Mouse (Mus musculus) hindbrain, embryonic 12.5 days (tissue): Measurements from ENCODE around the gene Ncf1. TPM values are rescaled to one million over a fixed set of nuclear protein-coding genes. Genes with fewer than 3 reads are reported as not detected.

Source experiments
- ATAC-seq: fragments of 200-750 bp; cut with Nextera tagmentation; 2 replicates; pipeline ENCODE4 v1.8.0; 2017; ENCODE audit warnings: moderate TSS enrichment; ENCODE audit not compliant: low FRiP score
- H3K27ac ChIP-seq: fragments of 300-500 bp; sonication (generic); 2 replicates; pipeline ENCODE4 v1.5.1; 2016; ENCODE audit warnings: mild to moderate bottlenecking
- H3K27me3 ChIP-seq: fragments of 300-500 bp; sonication (generic); 2 replicates; pipeline ENCODE4 v1.6.1; 2016; ENCODE audit warnings: mild to moderate bottlenecking
- H3K36me3 ChIP-seq: fragments of 300-500 bp; sonication (generic); 2 replicates; pipeline ENCODE4 v1.6.1; 2016; ENCODE audit warnings: mild to moderate bottlenecking
- H3K4me1 ChIP-seq: fragments of 300-500 bp; sonication (generic); 2 replicates; pipeline ENCODE4 v1.6.1; 2016
- H3K4me2 ChIP-seq: fragments of 300-500 bp; sonication (generic); replicated peaks from 2 replicates; pipeline ENCODE4 v1.6.1; 2016; ENCODE audit warnings: mild to moderate bottlenecking
- H3K4me3 ChIP-seq: fragments of 300-500 bp; sonication (generic); 2 replicates; pipeline ENCODE4 v1.5.1; 2016; ENCODE audit warnings: mild to moderate bottlenecking
- H3K9ac ChIP-seq: fragments of 300-500 bp; sonication (generic); 2 replicates; pipeline ENCODE4 v1.6.1; 2016; ENCODE audit warnings: mild to moderate bottlenecking, moderate library complexity
- H3K9me3 ChIP-seq: fragments of 300-500 bp; sonication (generic); replicated peaks from 2 replicates; pipeline ENCODE4 v1.6.1; 2016; ENCODE audit warnings: mild to moderate bottlenecking
- WGBS: fragments of 180-500 bp; shearing (Covaris S2); methylation state at CpG from one replicate; pipeline ENCODE4 v1.1.7; 2016; 5-methylcytosine and 5-hydroxymethylcytosine counted together
- polyA plus RNA-seq: library from polyadenylated mRNA; unstranded; fragments of >200 nt; fragmentation: Nextera tagmentation; extraction: Ambion mirVana; gene quantifications from 2 replicates; pipeline ENCODE4 v1.2.1, GENCODE M21; 2016

Ncf1 gene
- polyA plus RNA-seq, 1 experiment from 2014 or later: 4.6 TPM

DNA sequence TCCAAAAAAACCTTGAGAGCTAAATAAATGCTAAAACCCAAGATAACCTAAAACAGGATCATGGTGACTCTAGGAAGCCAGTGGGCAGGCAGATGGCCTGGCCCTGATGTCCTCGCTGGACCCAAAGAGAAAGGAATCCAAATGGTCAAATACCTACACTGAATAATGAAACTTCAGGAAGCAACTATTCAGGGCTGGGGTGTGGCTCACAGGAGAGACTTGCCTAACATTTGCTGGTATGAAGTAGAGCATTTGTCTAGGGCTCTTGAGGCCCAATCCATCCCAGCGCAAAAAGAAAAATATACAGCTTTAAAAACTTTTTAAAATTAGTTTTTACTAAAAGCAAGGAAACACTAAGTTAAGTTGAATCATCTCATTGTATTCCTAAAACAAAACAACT, 29.5 kb upstream of the Ncf1 start:
- Histone ChIP-seq H3K27me3 (no peaks in the 10 kb centered on the region), H3K9me3 (no peaks in the 10 kb centered on the region), H3K4me2 (no peak overlapping the region), H3K4me3 (no peak overlapping the region), H3K4me1 (no peaks in the 10 kb centered on the region), H3K9ac (no peak overlapping the region), H3K27ac (no peak overlapping the region), H3K36me3 (peaks cover 97% of the 10 kb centered on the region)
- WGBS: 99% methylated on average over 2 of the region's 2 CpGs
- no peak for ATAC-seq

DNA sequence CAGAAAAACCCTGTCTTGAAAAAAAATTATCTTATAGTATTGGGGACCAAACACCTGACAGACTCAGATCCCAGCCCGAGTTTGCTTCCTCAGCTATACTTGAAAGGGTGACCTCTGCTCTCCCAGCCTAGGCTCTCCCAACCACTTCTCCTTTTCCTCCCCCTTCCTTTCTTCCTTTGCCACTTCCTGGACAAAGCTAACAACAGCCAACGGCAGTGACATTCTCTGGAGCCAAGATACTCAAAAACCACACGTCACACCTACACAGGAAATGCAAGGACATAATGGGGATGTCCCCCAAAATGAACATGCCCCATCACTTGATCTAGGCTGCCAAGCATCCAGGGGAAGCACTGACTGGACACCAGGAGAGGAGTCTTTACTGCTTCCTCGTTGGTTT, 29.0 kb upstream of the Ncf1 start:
- Histone ChIP-seq H3K4me3 (no peak overlapping the region), H3K27ac (no peak overlapping the region), H3K4me2 (no peak overlapping the region), H3K36me3 (peaks cover 97% of the 10 kb centered on the region), H3K9ac (no peak overlapping the region), H3K27me3 (no peaks in the 10 kb centered on the region), H3K4me1 (no peaks in the 10 kb centered on the region), H3K9me3 (no peaks in the 10 kb centered on the region)
- 83% methylated on average over 4 of the region's 4 CpGs for WGBS
- no peak for ATAC-seq

DNA sequence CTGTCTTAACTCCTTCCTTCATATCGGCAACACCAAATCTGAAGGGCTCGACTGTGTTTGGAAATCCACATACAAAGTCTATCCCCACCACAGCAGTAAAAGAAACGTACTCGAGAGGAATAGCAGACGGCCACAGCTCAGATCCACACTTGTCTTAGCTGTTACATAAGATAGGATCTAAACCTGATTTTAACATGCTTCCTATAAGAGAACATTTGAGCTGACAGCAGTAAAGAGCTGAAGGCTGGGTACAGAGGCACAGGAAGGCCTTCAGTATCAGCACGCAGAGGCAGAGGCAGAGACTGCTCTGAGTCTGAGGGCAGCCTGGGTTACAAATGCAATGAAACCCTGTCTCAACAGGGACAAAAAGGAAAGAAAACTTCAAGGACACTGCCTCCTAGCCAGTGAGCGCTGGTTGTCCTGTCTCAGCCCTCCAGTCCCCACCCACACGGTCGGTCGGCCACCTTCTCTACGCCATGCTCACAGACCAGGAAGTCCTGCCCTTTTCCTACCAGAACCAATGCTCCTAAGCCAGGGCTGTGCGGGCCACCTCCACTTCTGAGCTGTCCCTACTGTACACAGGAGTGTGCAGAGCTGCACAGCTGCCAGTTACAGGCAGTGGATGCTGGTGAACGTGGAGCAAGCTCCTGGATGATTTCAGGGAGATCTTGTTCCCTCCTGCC, 28.1 kb upstream of the Ncf1 start:
- peaks cover 97% of the 10 kb centered on the region for H3K36me3 ChIP-seq
- H3K27ac ChIP-seq: no peak overlapping the region
- no peaks in the 10 kb centered on the region for H3K4me1 ChIP-seq
- H3K4me3 ChIP-seq: no peak overlapping the region
- no peak for ATAC-seq
- H3K9ac ChIP-seq: no peak overlapping the region
- H3K27me3 ChIP-seq: no peaks in the 10 kb centered on the region
- H3K9me3 ChIP-seq: no peaks in the 10 kb centered on the region
- no peak overlapping the region for H3K4me2 ChIP-seq
- 93% methylated on average over 13 of the region's 13 CpGs for WGBS

DNA sequence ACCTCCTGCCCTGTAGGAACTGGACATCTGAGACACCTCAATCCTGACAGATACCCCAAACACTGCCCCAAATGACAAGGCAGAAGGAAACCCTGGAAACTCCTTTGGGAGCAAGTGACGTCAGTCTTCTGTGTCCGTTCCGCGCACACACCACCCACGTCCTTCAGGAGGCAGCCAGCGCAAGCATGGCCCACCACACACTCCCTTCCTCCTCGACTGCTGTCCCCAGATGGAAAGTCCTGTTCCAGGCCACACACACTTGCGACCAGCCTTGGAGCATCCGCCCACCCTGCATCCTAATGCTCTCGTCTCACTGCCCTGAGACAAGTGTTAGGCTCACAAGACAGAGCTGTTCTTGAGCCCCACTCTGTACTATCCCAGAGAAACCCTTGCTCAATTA, 25.9 kb upstream of the Ncf1 start:
- WGBS: 90% methylated on average over 10 of the region's 10 CpGs
- Histone ChIP-seq H3K4me1 (no peaks in the 10 kb centered on the region), H3K4me3 (no peak overlapping the region), H3K27ac (no peak overlapping the region), H3K36me3 (peaks cover 96% of the 10 kb centered on the region), H3K4me2 (no peak overlapping the region), H3K9ac (no peak overlapping the region), H3K9me3 (no peaks in the 10 kb centered on the region), H3K27me3 (no peaks in the 10 kb centered on the region)
- ATAC-seq: no peak

DNA sequence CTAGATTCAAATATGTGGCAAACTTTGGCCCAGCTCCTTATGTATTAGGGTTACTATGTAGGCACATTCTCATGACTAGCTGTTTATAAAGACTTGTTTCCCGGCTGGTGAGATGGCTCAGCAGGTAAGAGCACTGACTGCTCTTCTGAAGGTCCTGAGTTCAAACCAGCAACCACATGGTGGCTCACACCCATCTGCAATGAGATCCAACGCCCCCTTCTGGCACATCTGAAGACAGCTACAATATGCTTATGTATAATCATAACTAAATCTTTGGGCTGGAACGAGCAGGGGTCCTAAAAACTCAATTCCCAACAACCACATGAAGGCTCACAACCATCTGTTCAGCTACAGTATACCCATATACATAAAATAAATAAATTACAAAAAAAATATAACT, 24.4 kb upstream of the Ncf1 start:
- Histone ChIP-seq H3K36me3 (peaks cover 95% of the 10 kb centered on the region), H3K4me1 (no peaks in the 10 kb centered on the region), H3K4me2 (no peak overlapping the region), H3K9me3 (no peaks in the 10 kb centered on the region), H3K27me3 (no peaks in the 10 kb centered on the region), H3K9ac (no peak overlapping the region), H3K27ac (no peak overlapping the region), H3K4me3 (no peak overlapping the region)
- no peak for ATAC-seq
- WGBS: 85% methylated on average over 3 of the region's 3 CpGs

DNA sequence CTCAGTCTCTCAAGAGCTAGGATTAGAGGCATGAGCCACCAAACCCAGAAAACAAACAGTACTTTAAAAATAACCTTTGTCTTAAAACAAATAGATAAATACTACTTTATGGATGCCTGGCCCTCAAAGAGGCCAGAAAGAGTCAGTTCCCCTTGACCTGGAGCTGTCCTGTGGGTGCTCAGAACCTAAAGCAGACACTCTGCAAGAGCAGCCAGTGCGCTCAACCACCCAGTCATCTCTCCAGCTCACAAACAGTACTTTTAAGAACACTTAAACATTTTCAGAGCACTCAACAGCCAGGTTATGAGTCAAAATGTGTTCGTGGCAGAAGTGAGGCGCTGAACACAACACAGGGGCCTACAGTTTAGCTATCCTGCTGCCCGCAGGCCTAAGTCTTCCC, 21.7 kb upstream of the Ncf1 start:
- Histone ChIP-seq H3K36me3 (peaks cover 97% of the 10 kb centered on the region), H3K27ac (no peak overlapping the region), H3K4me2 (no peak overlapping the region), H3K4me3 (no peak overlapping the region), H3K9ac (no peak overlapping the region), H3K27me3 (no peaks in the 10 kb centered on the region), H3K4me1 (no peaks in the 10 kb centered on the region), H3K9me3 (no peaks in the 10 kb centered on the region)
- no peak for ATAC-seq
- 96% methylated on average over 4 of the region's 4 CpGs for WGBS

DNA sequence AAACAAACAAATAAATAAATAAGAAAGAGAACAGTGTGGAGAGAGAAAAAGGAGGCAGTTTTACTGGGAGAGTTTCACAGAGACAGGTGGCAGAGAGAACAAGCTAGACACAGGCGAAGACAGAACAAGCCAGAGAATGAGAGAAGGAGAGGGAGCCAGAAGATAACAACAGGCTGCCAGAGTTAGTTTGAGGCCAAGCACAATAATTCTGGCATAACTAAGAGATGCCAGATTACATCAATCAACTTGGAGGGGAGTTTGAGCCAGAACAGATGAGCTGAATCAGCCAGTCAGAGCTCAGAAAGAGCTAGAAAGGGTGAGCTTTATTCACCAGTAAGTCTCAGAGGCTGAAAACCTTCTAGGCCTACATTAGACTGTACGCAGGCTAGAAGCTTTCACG, 21.2 kb upstream of the Ncf1 start:
- Histone ChIP-seq H3K9me3 (no peaks in the 10 kb centered on the region), H3K27me3 (no peaks in the 10 kb centered on the region), H3K27ac (no peak overlapping the region), H3K4me3 (no peak overlapping the region), H3K4me1 (no peaks in the 10 kb centered on the region), H3K4me2 (no peak overlapping the region), H3K36me3 (peaks cover 97% of the 10 kb centered on the region), H3K9ac (no peak overlapping the region)
- ATAC-seq: no peak
- WGBS: 95% methylated on average over 3 of the region's 3 CpGs

DNA sequence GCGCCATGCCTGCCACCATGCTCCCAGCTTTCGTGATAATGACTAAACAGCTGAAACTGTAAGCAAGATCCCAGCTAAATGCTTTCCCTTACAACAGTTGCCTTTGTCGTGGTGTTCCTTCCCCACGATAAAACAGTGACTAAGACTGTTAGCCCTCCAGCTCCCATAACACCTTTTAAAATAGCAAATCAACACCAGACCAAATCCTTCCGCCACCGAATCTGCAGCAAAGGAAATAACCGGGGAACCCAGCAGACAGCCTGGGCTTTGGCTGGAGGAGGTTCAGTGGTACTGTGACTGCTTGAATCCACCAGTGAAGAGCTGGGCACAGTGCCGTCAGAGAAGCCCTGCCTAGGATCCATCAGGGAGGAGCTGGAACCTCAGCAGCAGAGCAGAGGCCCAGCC, 19.8 kb upstream of the Ncf1 start:
- Histone ChIP-seq H3K9me3 (no peaks in the 10 kb centered on the region), H3K27me3 (no peaks in the 10 kb centered on the region), H3K4me1 (no peaks in the 10 kb centered on the region), H3K9ac (no peak overlapping the region), H3K27ac (no peak overlapping the region), H3K4me2 (no peak overlapping the region), H3K4me3 (no peak overlapping the region), H3K36me3 (peaks cover 97% of the 10 kb centered on the region)
- ATAC-seq: no peak
- WGBS: 97% methylated on average over 8 of the region's 8 CpGs

DNA sequence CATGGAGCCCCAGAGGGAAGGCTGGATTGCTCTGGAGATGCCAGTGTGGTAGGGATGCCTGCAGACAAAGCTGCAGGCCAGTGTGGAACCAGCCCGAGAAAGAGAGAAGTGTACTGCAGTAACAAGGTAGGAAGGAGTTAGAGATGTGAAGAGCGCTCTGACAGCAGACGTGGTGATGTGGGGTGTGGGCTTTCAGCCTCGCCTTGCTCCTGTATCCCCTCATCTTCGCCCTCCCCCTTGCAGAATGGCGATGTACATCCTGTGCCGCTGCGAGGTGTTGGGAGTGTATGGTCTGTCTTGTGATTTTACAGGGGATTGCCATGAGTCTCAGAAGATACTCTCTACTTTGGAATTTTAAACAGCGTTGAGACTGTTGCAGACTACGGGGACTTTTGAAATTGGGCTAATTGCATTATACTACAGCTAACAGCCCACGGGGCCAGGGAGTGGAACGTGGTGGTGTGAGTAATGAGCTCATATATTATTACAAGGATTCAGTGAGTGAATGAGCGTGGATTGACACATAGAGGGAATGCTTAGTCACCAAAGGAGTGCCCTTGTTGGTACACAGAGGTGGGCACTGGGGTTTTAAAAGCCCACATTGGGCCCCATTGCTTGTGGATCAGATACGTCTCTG, 19.3 kb upstream of the Ncf1 start:
- WGBS: 92% methylated on average over 14 of the region's 14 CpGs

DNA sequence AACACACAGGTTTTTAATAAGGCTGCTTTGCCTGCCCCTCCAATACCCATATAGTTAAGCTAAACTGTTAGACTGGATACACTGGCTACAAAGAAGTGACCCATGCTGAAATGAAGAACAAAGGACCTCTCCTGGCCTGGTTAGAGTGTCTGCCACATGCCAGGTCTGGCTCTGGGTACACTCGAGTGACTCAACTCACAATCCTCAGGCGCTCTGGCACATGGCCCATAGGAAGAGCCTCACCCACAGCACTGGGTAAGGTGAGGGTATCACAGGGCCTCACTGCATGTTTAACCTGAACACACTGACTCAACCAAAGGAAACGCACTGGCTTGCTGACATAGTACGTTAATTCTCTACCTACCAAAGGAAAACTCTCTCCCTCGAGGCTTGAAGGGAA, 16.7 kb upstream of the Ncf1 start:
- peaks cover 98% of the 10 kb centered on the region for H3K36me3 ChIP-seq
- H3K27me3 ChIP-seq: no peaks in the 10 kb centered on the region
- no peak for ATAC-seq
- no peak overlapping the region for H3K27ac ChIP-seq
- WGBS: 95% methylated on average over 5 of the region's 5 CpGs
- no peak overlapping the region for H3K4me2 ChIP-seq
- H3K9me3 ChIP-seq: no peaks in the 10 kb centered on the region
- H3K4me1 ChIP-seq: no peaks in the 10 kb centered on the region
- no peak overlapping the region for H3K4me3 ChIP-seq
- H3K9ac ChIP-seq: no peak overlapping the region

More for the DNA sequence above, 19.3 kb upstream of the Ncf1 start:
- Histone ChIP-seq H3K4me1 (no peaks in the 10 kb centered on the region), H3K27me3 (no peaks in the 10 kb centered on the region), H3K27ac (no peak overlapping the region), H3K4me2 (no peak overlapping the region), H3K9ac (no peak overlapping the region), H3K9me3 (no peaks in the 10 kb centered on the region), H3K36me3 (peaks cover 98% of the 10 kb centered on the region), H3K4me3 (no peak overlapping the region)
- no peak for ATAC-seq

DNA sequence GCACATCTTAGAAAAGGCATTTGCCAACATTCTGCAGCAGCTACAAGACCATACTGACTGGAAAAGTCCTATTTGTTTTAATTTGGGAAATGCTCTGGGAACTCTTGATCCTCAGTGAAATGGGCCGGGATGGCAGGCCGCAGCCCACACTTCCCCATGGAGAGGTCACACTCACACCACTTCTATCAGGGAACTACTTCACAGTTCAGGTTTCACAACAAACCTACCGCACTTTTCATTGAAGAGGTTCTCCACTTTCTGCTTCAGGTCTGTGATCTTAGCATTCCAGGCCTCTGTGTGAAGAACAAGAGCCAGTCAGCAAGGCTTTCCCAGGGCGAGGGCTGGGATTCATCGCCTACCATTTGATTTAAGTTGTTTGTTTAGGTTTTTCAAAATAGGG, 15.5 kb upstream of the Ncf1 start:
- Histone ChIP-seq H3K36me3 (peaks cover 100% of the 10 kb centered on the region), H3K4me3 (no peak overlapping the region), H3K4me2 (no peak overlapping the region), H3K4me1 (no peaks in the 10 kb centered on the region), H3K9me3 (no peaks in the 10 kb centered on the region), H3K27ac (no peak overlapping the region), H3K9ac (no peak overlapping the region), H3K27me3 (no peaks in the 10 kb centered on the region)
- WGBS: 94% methylated on average over 5 of the region's 5 CpGs
- ATAC-seq: no peak

DNA sequence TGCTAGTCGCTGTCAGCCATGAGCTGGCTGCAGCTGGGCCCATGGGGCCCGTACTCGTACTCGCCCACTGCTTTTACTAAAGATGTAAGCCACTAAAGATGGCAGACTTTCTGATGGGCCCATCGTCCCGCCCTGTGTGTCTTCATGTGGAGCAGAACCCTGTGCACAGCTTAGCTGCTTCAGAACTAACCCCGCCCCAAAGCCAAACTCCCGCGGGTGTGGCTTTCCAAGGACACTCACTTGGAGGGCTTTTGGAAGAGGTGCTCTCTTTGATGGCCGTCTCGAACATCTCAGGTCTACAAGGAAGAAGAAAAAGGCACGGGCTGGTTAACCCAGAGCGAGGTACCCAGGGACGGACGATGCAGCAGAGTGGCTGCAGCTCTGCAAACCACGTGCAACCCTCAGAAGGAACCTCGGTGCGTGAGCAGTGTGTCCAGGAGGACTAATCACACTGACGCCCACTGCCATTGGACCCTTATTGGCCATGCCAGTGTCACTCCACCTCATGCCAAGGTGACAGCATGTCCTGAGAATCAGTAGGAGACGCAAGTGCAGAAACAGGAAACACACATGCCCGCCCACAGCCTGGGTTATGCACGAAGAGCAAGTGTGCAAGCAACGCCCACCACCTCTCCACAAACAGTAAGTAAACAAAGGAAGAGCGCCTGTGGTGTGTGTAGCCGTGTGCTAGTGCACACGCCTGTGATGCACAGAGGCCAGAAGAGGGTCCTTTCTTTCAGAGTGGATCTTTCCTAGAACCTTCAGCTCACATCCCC, 14.4 kb upstream of the Ncf1 start:
- Histone ChIP-seq H3K4me3 (no peak overlapping the region), H3K36me3 (peaks cover 100% of the 10 kb centered on the region), H3K4me1 (0 out of 2 replicates have a peak, but pooled peaks cover 3% of the 10 kb centered on the region), H3K9me3 (no peaks in the 10 kb centered on the region), H3K27me3 (no peaks in the 10 kb centered on the region), H3K27ac (no peak overlapping the region), H3K4me2 (no peak overlapping the region), H3K9ac (no peak overlapping the region)
- no peak for ATAC-seq
- 94% methylated on average over 26 of the region's 26 CpGs for WGBS
